Mouse (Mus musculus) bone marrow macrophage, adult 2 months (primary cell): ENCODE results near the gene Mettl6.

Experiments used
- CTCF ChIP-seq: IDR thresholded peaks from 2 replicates; pipeline ENCODE4 v1.5.1; 2012; ENCODE audit warnings: low read depth, mild to moderate bottlenecking, low read length, moderate library complexity
- POLR2A ChIP-seq: IDR thresholded peaks from 2 replicates; pipeline ENCODE4 v1.6.1; 2012; ENCODE audit warnings: mild to moderate bottlenecking, low read depth, low read length, borderline replicate concordance

DNA sequence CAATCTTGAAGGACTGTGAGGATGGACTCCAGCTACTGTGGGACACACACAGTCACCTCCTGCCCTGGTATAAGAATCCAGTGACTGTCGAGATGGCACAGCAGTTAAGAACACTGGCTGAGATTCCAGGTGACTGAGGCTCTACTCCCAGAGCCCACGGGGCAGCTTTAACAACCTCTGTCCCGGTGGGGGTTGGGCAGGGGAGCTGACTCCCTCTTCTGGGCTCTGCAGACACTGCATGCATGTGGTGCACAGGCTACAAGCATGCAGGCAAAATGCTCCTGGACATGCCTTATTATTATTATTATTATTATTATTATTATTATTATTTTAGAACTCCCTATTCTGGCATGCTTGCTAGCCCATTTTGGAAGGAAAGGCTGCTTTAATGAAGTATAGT lies 54.6 kb downstream of the Mettl6 start:
- TF ChIP-seq CTCF: no peak
- TF ChIP-seq POLR2A: no peak
